In genomic region chr2:48908866-48909265, GRCm38 (mm10) we compare ENCODE assay signal across 10 mouse cellular contexts. TPM values are rescaled to one million over a fixed set of nuclear protein-coding genes. Genes with fewer than 3 reads are reported as not detected.
DNase-seq lines count a peak whose midpoint lies in the region; ATAC-seq and TF ChIP-seq lines count a peak whose summit lies in the region.
"Had no signal": no experiment of that assay in that cellular context is flagged by ENCODE, and none has a peak within 500 bp of the region (broad histone marks: within the 10 kb centered on the region; RNA-seq: fewer than 3 reads in every experiment).

No protein-coding gene starts in this region.

- no peaks in the 10 kb centered on the region for H3K27me3 ChIP-seq in CH12.LX (replicated peaks)
- no peaks in the 10 kb centered on the region for H3K27me3 ChIP-seq in forebrain, embryonic 12.5 days
- H3K27me3 ChIP-seq: kidney, embryonic 15.5 days had no signal

- no peak for TF ChIP-seq EP300 in CH12.LX (IDR thresholded peaks at IDR 0.05; ENCODE audit: low read length)

- no peaks in the 10 kb centered on the region for H3K4me1 ChIP-seq in CH12.LX (ENCODE audit: control insufficient read depth in 1 of 2, insufficient read depth in 2 of 2)
- H3K4me1 ChIP-seq in forebrain, embryonic 12.5 days: no peaks in the 10 kb centered on the region
- H3K4me1 ChIP-seq: kidney, embryonic 15.5 days had no signal

- peak; percentile 67 for TF ChIP-seq RAD21 in CH12.LX (IDR thresholded peaks at IDR 0.05; ENCODE audit: low read depth, low read length)

- TF ChIP-seq CTCF in CH12.LX (conservative IDR thresholded peaks at IDR 0.05 in 1 of 2, IDR thresholded peaks at IDR 0.05 in 1 of 2; ENCODE audit: low read depth in 2 of 2, low read length in 2 of 2): peak in 1 of 2 experiments; percentile 68; a peak in 2 of 4 replicates

- dilution Hi-C loops in CH12.LX (cut with MboI; ENCODE audit: extremely low pct_ligation_motif_present, extremely low pct_unique_long_range_greater_than_20kb, low sequenced_read_pairs): no loop called here

- in situ Hi-C loops in CH12.LX (cut with MboI; ENCODE audit: low pct_ligation_motif_present, low pct_unique_long_range_greater_than_20kb, low sequenced_read_pairs): loop anchor here (10.0 to 25.0 kb wide), 2 partner anchors 406 to 828 kb away; no protein-coding TSS in a partner anchor

- intact Hi-C loops in heart, postnatal 10 days (cut with DNase I): loop anchor here (1.0 to 5.0 kb wide), 2 partner anchors 404 to 823 kb away; no protein-coding TSS in a partner anchor
- intact Hi-C loops in heart, postnatal 14 days (cut with DNase I): loop anchor here (1.0 kb wide), 1 partner anchor 404 kb away; no protein-coding TSS in a partner anchor

- no peak overlapping the region for H3K4me2 ChIP-seq in CH12.LX (ENCODE audit: insufficient read depth, low read depth, poor library complexity, severe bottlenecking)
- H3K4me2 ChIP-seq in forebrain, embryonic 12.5 days: no peak overlapping the region
- H3K4me2 ChIP-seq: kidney, embryonic 15.5 days had no signal

- peak; percentile 15 to 32 for DNase-seq in heart, postnatal 10 days
- DNase-seq in heart, adult 9 months (ENCODE audit: low spot score in 2 of 2): no peak
- DNase-seq in 3T3-L1 (ENCODE audit: low read depth, low spot score) (peak; percentile 75), CH12.LX (ENCODE audit: extremely low read depth) (peak; percentile 29)
- peak; percentile 25 for DNase-seq in forelimb bud, embryonic 11.5 days (ENCODE audit: low read depth, low spot score)
- no peak for DNase-seq in heart, postnatal 14 days
- DNase-seq: adrenal gland, postnatal 10 days had no signal

- H3K27ac ChIP-seq in CH12.LX (ENCODE audit: insufficient read depth, low read depth): no peak overlapping the region
- no peak overlapping the region for H3K27ac ChIP-seq in forebrain, embryonic 12.5 days
- H3K27ac ChIP-seq: kidney, embryonic 15.5 days had no signal

- WGBS in forebrain, embryonic 12.5 days: 71% methylated on average over 2 of the region's 2 CpGs

- no peak overlapping the region for H3K9ac ChIP-seq in CH12.LX (ENCODE audit: insufficient read depth, low read depth)
- H3K9ac ChIP-seq in forebrain, embryonic 12.5 days: no peak overlapping the region
- H3K9ac ChIP-seq: kidney, embryonic 15.5 days had no signal

- H3K9me3 ChIP-seq in CH12.LX (replicated peaks; ENCODE audit: low read length): no peaks in the 10 kb centered on the region
- H3K9me3 ChIP-seq in forebrain, embryonic 12.5 days: no peaks in the 10 kb centered on the region
- H3K9me3 ChIP-seq: kidney, embryonic 15.5 days had no signal

- no peaks in the 10 kb centered on the region for H3K79me2 ChIP-seq in CH12.LX (replicated peaks; ENCODE audit: control insufficient read depth, extremely low read depth, insufficient read depth, poor library complexity, severe bottlenecking)

- no peak overlapping the region for H3K4me3 ChIP-seq in CH12.LX (replicated peaks in 1 of 3; ENCODE audit: low read depth in 2 of 3, low read length in 2 of 3, poor library complexity in 1 of 3)
- H3K4me3 ChIP-seq in forebrain, embryonic 12.5 days (replicated peaks): no peak overlapping the region
- H3K4me3 ChIP-seq: kidney, embryonic 15.5 days had no signal

- ATAC-seq in megakaryocyte-erythroid progenitor cell, adult 5-6 weeks (replicated peaks; ENCODE audit: low FRiP score, low TSS enrichment, poor library complexity, severe bottlenecking): no peak
- ATAC-seq in forebrain, embryonic 12.5 days (ENCODE audit: low FRiP score): no peak

- peaks cover 23 to 65% of the 10 kb centered on the region in 2 experiments for H3K36me3 ChIP-seq in CH12.LX (replicated peaks in 1 of 2; ENCODE audit: control insufficient read depth in 1 of 2, insufficient read depth in 1 of 2, low read length in 1 of 2)
- peaks cover 30% of the 10 kb centered on the region for H3K36me3 ChIP-seq in forebrain, embryonic 12.5 days (replicated peaks)

- no peak for TF ChIP-seq POLR2A in CH12.LX (IDR thresholded peaks at IDR 0.05; ENCODE audit: low read depth, low read length)

TF ChIP-seq in CH12.LX, 34 proteins besides CTCF, POLR2A, EP300 and RAD21:
- no peak for TF ChIP-seq SIN3A (IDR thresholded peaks at IDR 0.05; ENCODE audit: low read length)
- peak; percentile 43 for TF ChIP-seq SMC3 (IDR thresholded peaks at IDR 0.05; ENCODE audit: low read depth, low read length)

RNA-seq across cellular contexts. Expression of gene Mbd5, which starts 40.4 kb away (rescaled TPM):
- total RNA-seq in heart, postnatal 10 days (2021): 10 to 100 TPM; 34.4 to 37.8 TPM
- total RNA-seq in CH12.LX (2012; rRNA removed) (5.3 and 6.3 TPM in 2 replicates), CH12.LX (2014; rRNA removed) (2.8 and 4.6 TPM in 2 replicates)
- 5.6 and 5.8 TPM in 2 replicates for polyA plus RNA-seq in CH12.LX (2012; ENCODE audit: insufficient read length, low read depth)
- total RNA-seq in megakaryocyte-erythroid progenitor cell, adult 5-6 weeks (2014; fragmentation: Nextera tagmentation): 37.6 and 41.4 TPM in 2 replicates
- total RNA-seq in megakaryocyte-erythroid progenitor cell, adult 5-6 weeks (2017): 12.3 and 25.8 TPM in 2 replicates
- total RNA-seq in heart, postnatal 14 days (2021): 10 to 100 TPM; 36.2 to 36.8 TPM
- 36.0 and 37.0 TPM in 2 replicates for polyA plus RNA-seq in forebrain, embryonic 12.5 days (2016; fragmentation: Nextera tagmentation; extraction: Ambion mirVana)

RNA-seq across cellular contexts. Expression of gene Orc4, which starts 41.2 kb away (rescaled TPM):
- 10 to 100 TPM; 35.4 to 39.6 TPM for total RNA-seq in heart, postnatal 10 days (2021)
- total RNA-seq in CH12.LX (2012; rRNA removed) (42.5 and 56.1 TPM in 2 replicates), CH12.LX (2014; rRNA removed) (180 and 233 TPM in 2 replicates)
- 80.4 and 91.7 TPM in 2 replicates for polyA plus RNA-seq in CH12.LX (2012; ENCODE audit: insufficient read length, low read depth)
- total RNA-seq in megakaryocyte-erythroid progenitor cell, adult 5-6 weeks (2014; fragmentation: Nextera tagmentation): 129 and 130 TPM in 2 replicates
- 203 and 248 TPM in 2 replicates for total RNA-seq in megakaryocyte-erythroid progenitor cell, adult 5-6 weeks (2017)
- 10 to 100 TPM; 36.8 to 38.5 TPM for total RNA-seq in heart, postnatal 14 days (2021)
- 131 and 132 TPM in 2 replicates for polyA plus RNA-seq in forebrain, embryonic 12.5 days (2016; fragmentation: Nextera tagmentation; extraction: Ambion mirVana)

Comparison
In these comparisons a context has a peak if more than half of its experiments do, and no peak if none do; other contexts are left out.
1. DNase-seq: peak in heart, postnatal 10 days (2 of 2), 3T3-L1 (single experiment), CH12.LX (single experiment) and forelimb bud, embryonic 11.5 days (single experiment); none in heart, adult 9 months (0 of 2) and heart, postnatal 14 days (0 of 2).